Mouse (Mus musculus): ENCODE data around the gene Fsd1.

GRCm38 (mm10) chr17:56030919-56031318 lies 44.6 kb downstream of the Fsd1 start:
- TF ChIP-seq CTCF (IDR thresholded peaks at IDR 0.05) (peak; percentile 30), POLR2A (IDR thresholded peaks at IDR 0.05; ENCODE audit: insufficient read depth, low read depth, low read length) (no peak)

Data from heart, adult 2 months (tissue).